ENCODE assay signal across 11 mouse cellular contexts in genomic region chr2:128422677-128423076, GRCm38 (mm10).
DNase-seq lines count a peak whose midpoint lies in the region; ATAC-seq and TF ChIP-seq lines count a peak whose summit lies in the region.
"Had no signal": no experiment of that assay in that cellular context is flagged by ENCODE, and none has a peak within 500 bp of the region (broad histone marks: within the 10 kb centered on the region; RNA-seq: fewer than 3 reads in every experiment).

No protein-coding gene starts in this region.

- no peak overlapping the region for H3K9ac ChIP-seq in heart, adult 2 months (ENCODE audit: low read depth, low read length)
- H3K9ac ChIP-seq: embryonic facial prominence, embryonic 12.5 days; lung, embryonic 15.5 days; neural tube, embryonic 12.5 days had no signal

- H3K27me3 ChIP-seq in heart, adult 2 months (ENCODE audit: control insufficient read depth, insufficient read depth, low read length) = no peaks in the 10 kb centered on the region
- H3K27me3 ChIP-seq: embryonic facial prominence, embryonic 12.5 days; lung, embryonic 15.5 days; neural tube, embryonic 12.5 days had no signal

- no peak for TF ChIP-seq POLR2A in heart, adult 2 months (IDR thresholded peaks at IDR 0.05; ENCODE audit: insufficient read depth, low read depth, low read length)

- no peak overlapping the region for H3K4me3 ChIP-seq in heart, adult 2 months
- H3K4me3 ChIP-seq: embryonic facial prominence, embryonic 12.5 days; lung, embryonic 15.5 days; neural tube, embryonic 12.5 days had no signal

- intact Hi-C loops in heart, adult 2 months (cut with DNase I) = no loop called here

- no peak for TF ChIP-seq EP300 in heart, adult 2 months (IDR thresholded peaks at IDR 0.05; ENCODE audit: insufficient read depth, low read depth, low read length)

- no peak overlapping the region for H3K27ac ChIP-seq in heart, adult 2 months
- H3K27ac ChIP-seq: embryonic facial prominence, embryonic 12.5 days; lung, embryonic 15.5 days; neural tube, embryonic 12.5 days had no signal

- peak; percentile 74 for TF ChIP-seq CTCF in heart, adult 2 months (IDR thresholded peaks at IDR 0.05)

- 39% methylated on average over 6 of the region's 6 CpGs for WGBS in heart, adult 2 months

- no peaks in the 10 kb centered on the region for H3K79me2 ChIP-seq in heart, adult 2 months (replicated peaks; ENCODE audit: control insufficient read depth, insufficient read depth, low read length)

- no peak for DNase-seq in heart, adult 2 months
- DNase-seq in heart, adult 11 months = no peak
- peak; percentile 24 for DNase-seq in retina, embryonic 14.5 days (ENCODE audit: low spot score)
- DNase-seq in retina, postnatal 1 day = no peak
- peak; percentile 37 to 38 for DNase-seq in thymus, postnatal 36 days
- no peak for DNase-seq in cerebellum, postnatal 4 days (ENCODE audit: low spot score in 2 of 2)
- DNase-seq in neural tube, embryonic 10.5 days (ENCODE audit: extremely low spot score, low spot score) = no peak

- no peaks in the 10 kb centered on the region for H3K36me3 ChIP-seq in heart, adult 2 months (ENCODE audit: control insufficient read depth, insufficient read depth, low read length)
- H3K36me3 ChIP-seq: embryonic facial prominence, embryonic 12.5 days; lung, embryonic 15.5 days; neural tube, embryonic 12.5 days had no signal

- ATAC-seq in granulocyte monocyte progenitor cell, adult 5-6 weeks (replicated peaks; ENCODE audit: poor library complexity, severe bottlenecking) = peak; percentile 16; the same call in 1 of the 2 replicates

- H3K4me1 ChIP-seq in heart, adult 2 months (ENCODE audit: control insufficient read depth, insufficient read depth, low read length) = peaks cover 10% of the 10 kb centered on the region
- H3K4me1 ChIP-seq: embryonic facial prominence, embryonic 12.5 days; neural tube, embryonic 12.5 days had no signal

Comparison
In these comparisons a context has a peak if more than half of its experiments do, and no peak if none do; other contexts are left out.
1. DNase-seq: peak in retina, embryonic 14.5 days (single experiment) and thymus, postnatal 36 days (2 of 2); none in heart, adult 2 months (0 of 2), heart, adult 11 months (single experiment), retina, postnatal 1 day (single experiment), cerebellum, postnatal 4 days (0 of 2) and neural tube, embryonic 10.5 days (single experiment).